Mouse (Mus musculus) midbrain, embryonic 13.5 days (tissue): ENCODE results near the gene Calhm3. TPM values are rescaled to one million over a fixed set of nuclear protein-coding genes. Genes with fewer than 3 reads are reported as not detected.
A peak's percentile ranks its signal among the peaks of the same experiment; 100 is the strongest.

Experiments used
- ATAC-seq: fragments of 200-750 bp; cut with Nextera tagmentation; 2 replicates; pipeline ENCODE4 v1.8.0; 2017; ENCODE audit warnings: mild to moderate bottlenecking, moderate TSS enrichment, moderate library complexity
- H3K27ac ChIP-seq: fragments of 300-500 bp; sonication (generic); 2 replicates; pipeline ENCODE4 v1.5.1; 2015; ENCODE audit warnings: inconsistent platforms, mild to moderate bottlenecking, moderate library complexity
- H3K27me3 ChIP-seq: fragments of 300-500 bp; sonication (generic); 2 replicates; pipeline ENCODE4 v1.6.1; 2015; ENCODE audit warnings: mild to moderate bottlenecking, inconsistent platforms
- H3K36me3 ChIP-seq: fragments of 300-500 bp; sonication (generic); 2 replicates; pipeline ENCODE4 v1.6.1; 2015; ENCODE audit warnings: mild to moderate bottlenecking, inconsistent platforms
- H3K4me1 ChIP-seq: fragments of 300-500 bp; sonication (generic); replicated peaks from 2 replicates; pipeline ENCODE4 v1.6.1; 2015; ENCODE audit warnings: inconsistent platforms
- H3K4me2 ChIP-seq: fragments of 300-500 bp; sonication (generic); replicated peaks from 2 replicates; pipeline ENCODE4 v1.6.1; 2015; ENCODE audit warnings: moderate library complexity, mild to moderate bottlenecking, inconsistent platforms
- H3K4me3 ChIP-seq: fragments of 300-500 bp; sonication (generic); replicated peaks from 2 replicates; pipeline ENCODE4 v1.5.1; 2015; ENCODE audit warnings: mild to moderate bottlenecking, inconsistent platforms
- H3K9ac ChIP-seq: fragments of 300-500 bp; sonication (generic); replicated peaks from 2 replicates; pipeline ENCODE4 v1.6.1; 2015; ENCODE audit warnings: mild to moderate bottlenecking, inconsistent platforms
- H3K9me3 ChIP-seq: fragments of 300-500 bp; sonication (generic); 2 replicates; pipeline ENCODE4 v1.6.1; 2016; ENCODE audit warnings: mild to moderate bottlenecking, inconsistent platforms
- WGBS: fragments of 180-500 bp; shearing (Covaris S2); methylation state at CpG from one replicate; pipeline ENCODE4 v1.1.7; 2015; 5-methylcytosine and 5-hydroxymethylcytosine counted together
- polyA plus RNA-seq: library from polyadenylated mRNA; unstranded; fragments of >200 nt; fragmentation: Nextera tagmentation; extraction: Ambion mirVana; gene quantifications from 2 replicates; pipeline ENCODE4 v1.2.1, GENCODE M21; 2015

Gene Calhm3
- polyA plus RNA-seq, 1 experiment from 2014 or later = not detected

DNA sequence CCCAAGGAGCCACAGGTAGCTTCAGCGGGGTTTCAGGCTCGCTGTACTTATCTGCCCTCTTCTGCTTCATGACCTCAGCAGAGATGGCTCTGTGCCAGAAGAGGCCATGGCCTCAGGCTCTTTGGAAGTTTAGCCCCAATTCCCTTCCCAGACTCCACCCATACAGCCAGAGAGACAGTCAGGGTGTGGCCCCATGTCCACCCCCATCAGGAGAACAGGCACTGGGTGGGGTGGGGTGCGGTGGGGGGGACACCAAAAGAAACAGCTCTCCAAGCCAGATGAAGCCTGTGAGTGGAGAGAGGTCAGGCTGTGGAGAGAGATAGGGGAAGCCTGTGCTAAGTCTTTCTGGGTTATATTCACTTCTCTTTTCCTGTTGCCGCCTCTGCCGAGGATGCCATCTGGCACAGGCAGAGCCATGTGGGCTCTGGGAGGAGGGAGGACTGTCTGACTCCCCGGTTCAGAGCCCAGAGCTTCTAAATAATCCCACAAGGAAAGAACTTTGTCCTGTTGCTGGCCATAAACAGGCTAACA is 20.4 kb downstream of the Calhm3 start:
- 0 out of 2 replicates have a peak, but pooled peaks have one; percentile 24 for ATAC-seq
- Histone ChIP-seq H3K27ac (no peak overlapping the region), H3K36me3 (peaks cover 14% of the 10 kb centered on the region), H3K9me3 (no peaks in the 10 kb centered on the region), H3K9ac (no peak overlapping the region; the same call in 1 of the 2 replicates), H3K4me3 (no peak overlapping the region), H3K27me3 (peaks cover 10% of the 10 kb centered on the region), H3K4me2 (peak overlapping the region; percentile 50), H3K4me1 (peaks cover 19% of the 10 kb centered on the region)
- 52% methylated on average over 6 of the region's 6 CpGs for WGBS

DNA sequence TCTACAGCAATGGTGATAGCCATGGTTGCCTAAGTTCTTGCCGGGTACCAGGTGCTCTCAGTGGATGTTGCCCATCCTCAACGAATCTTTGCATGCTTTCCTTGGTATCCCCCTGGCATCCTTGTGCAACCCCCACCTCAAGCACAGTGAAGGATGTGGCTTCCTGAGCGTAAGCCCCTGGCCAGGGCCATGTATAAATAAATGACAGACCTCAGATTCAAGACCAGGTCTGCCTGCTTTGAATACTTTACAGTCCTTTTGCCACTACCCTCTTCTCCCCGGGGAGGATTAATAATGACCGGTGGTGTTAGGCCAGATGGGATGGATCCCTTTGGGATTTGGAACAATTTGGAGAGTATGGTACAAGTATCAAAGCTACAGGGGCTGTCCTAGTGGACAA is 21.4 kb downstream of the Calhm3 start:
- Histone ChIP-seq H3K27me3 (peaks cover 10% of the 10 kb centered on the region), H3K4me2 (no peak overlapping the region), H3K9ac (no peak overlapping the region), H3K27ac (no peak overlapping the region), H3K36me3 (peaks cover 23% of the 10 kb centered on the region), H3K4me1 (peaks cover 19% of the 10 kb centered on the region), H3K4me3 (no peak overlapping the region), H3K9me3 (no peaks in the 10 kb centered on the region)
- 86% methylated on average over 5 of the region's 5 CpGs for WGBS
- ATAC-seq = no peak

DNA sequence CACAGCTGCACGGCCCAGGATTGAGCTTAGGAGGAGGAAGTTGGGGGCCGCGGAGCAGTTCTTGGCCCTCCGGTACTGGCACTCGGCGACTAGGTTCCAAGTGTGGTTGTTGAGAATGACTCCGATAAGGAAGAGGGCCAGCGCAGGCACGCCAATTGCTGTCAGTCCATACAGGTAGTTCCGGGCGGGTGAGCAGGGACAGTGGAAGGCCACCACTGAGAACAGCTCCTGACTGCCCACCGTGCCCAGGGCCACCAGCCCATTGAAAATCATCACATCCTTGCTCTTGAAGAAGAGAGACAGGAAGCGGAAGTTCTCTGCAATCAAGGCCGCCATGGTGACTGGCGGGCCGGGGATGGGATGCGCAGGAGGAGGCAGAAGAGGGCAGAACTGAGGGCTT is 22.0 kb downstream of the Calhm3 start:
- H3K36me3 ChIP-seq = peaks cover 29% of the 10 kb centered on the region
- no peak overlapping the region for H3K9ac ChIP-seq
- H3K4me3 ChIP-seq = no peak overlapping the region
- no peak for ATAC-seq
- WGBS = 89% methylated on average over 17 of the region's 17 CpGs
- H3K4me2 ChIP-seq = no peak overlapping the region
- peaks cover 10% of the 10 kb centered on the region for H3K27me3 ChIP-seq
- peaks cover 19% of the 10 kb centered on the region for H3K4me1 ChIP-seq
- no peaks in the 10 kb centered on the region for H3K9me3 ChIP-seq
- no peak overlapping the region for H3K27ac ChIP-seq

DNA sequence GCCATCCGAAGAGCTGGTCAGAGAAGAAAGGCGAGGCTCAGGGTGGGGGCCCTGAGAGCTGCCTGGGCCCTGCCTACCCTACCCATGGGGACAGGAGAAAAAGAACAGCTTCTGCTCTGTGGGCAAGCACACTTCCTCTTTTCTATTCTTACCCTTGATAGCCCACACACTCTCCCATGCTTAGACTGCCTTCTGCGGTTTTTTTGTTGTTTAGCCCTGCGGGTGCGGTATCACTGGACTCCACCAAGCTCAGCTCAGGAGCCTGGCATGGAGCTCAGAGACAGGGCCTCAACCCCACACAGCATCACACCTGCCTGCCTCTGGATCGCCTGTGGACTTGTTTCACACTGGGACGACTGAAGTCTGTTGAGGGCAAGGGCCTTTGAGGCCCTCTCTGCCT is 24.4 kb downstream of the Calhm3 start:
- H3K9ac ChIP-seq = no peak overlapping the region
- H3K9me3 ChIP-seq = no peaks in the 10 kb centered on the region
- H3K4me1 ChIP-seq = peaks cover 17% of the 10 kb centered on the region
- peaks cover 53% of the 10 kb centered on the region for H3K36me3 ChIP-seq
- H3K4me2 ChIP-seq = no peak overlapping the region
- WGBS = 91% methylated on average over 7 of the region's 7 CpGs
- H3K27ac ChIP-seq = no peak overlapping the region
- peaks cover under 1% of the 10 kb centered on the region for H3K27me3 ChIP-seq
- no peak overlapping the region for H3K4me3 ChIP-seq
- ATAC-seq = no peak

DNA sequence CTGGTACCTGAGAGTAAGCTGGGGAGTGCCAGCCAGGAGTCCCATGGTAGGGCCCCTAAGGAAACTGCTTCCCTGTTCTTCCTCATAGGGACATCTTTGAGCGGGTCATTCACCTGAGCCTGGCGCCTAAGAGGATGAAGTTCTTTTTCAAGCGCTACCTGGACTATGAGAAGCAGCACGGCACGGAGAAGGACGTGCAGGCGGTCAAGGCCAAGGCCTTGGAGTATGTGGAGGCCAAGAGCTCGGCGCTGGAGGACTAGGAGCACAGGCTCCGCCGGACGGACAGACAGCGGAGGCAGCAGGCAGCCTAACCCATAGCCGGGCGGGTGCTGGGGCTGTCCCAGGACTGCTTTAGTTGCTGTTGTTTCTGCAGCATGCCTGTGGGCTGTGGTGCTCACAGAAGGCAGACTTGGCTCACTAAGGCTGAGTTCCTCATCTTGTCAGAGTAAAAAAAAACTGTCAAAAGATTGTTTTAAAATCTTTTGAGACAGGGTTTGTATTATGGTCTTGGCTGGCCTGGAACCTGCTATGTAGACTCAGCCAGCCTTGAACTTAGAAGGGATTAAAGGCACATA is 26.9 kb downstream of the Calhm3 start:
- Histone ChIP-seq H3K36me3 (peaks cover 79% of the 10 kb centered on the region), H3K4me3 (no peak overlapping the region), H3K4me2 (no peak overlapping the region), H3K9me3 (no peaks in the 10 kb centered on the region), H3K9ac (no peak overlapping the region), H3K27ac (no peak overlapping the region), H3K27me3 (no peaks in the 10 kb centered on the region), H3K4me1 (no peaks in the 10 kb centered on the region)
- 95% methylated on average over 15 of the region's 15 CpGs for WGBS
- no peak for ATAC-seq

DNA sequence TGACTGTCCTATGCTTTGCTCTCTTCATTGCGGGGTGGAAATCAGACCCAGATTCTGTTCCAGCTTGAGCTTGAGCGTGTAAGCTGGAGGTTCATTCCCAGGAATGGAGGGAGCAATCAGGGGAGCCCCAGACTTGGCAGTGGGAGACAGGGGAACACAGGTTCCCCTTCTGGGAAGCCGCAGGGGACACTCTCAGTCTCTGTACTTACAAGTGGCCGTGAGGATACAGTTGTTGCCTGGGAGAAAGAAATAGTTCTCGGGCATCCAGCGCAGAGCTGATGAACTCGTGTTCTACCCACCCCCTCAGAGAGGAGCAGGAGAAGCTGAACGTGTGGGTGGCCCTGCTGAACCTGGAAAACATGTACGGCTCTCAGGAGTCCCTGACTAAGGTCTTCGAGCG is 28.7 kb downstream of the Calhm3 start:
- Histone ChIP-seq H3K9ac (no peak overlapping the region), H3K4me3 (no peak overlapping the region), H3K27ac (no peak overlapping the region), H3K4me2 (no peak overlapping the region), H3K36me3 (peaks cover 97% of the 10 kb centered on the region), H3K4me1 (no peaks in the 10 kb centered on the region), H3K9me3 (no peaks in the 10 kb centered on the region), H3K27me3 (no peaks in the 10 kb centered on the region)
- WGBS = 91% methylated on average over 11 of the region's 11 CpGs
- ATAC-seq = no peak

DNA sequence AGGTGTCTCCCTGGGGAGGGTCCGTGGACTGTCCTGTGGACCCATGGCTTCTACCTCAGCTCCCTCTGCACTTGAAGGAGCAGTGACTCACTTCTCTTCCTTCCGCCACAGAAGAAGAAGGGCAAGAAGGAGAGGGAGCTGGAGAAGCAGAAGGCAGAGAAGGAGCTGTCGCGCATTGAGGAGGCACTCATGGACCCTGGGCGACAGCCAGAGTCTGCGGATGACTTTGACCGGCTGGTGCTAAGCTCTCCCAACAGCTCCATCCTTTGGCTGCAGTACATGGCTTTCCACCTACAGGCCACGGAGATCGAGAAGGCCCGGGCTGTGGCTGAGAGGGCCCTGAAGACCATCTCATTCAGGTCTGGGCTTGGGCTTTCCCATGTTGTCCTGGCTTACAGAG is 29.4 kb downstream of the Calhm3 start:
- no peaks in the 10 kb centered on the region for H3K27me3 ChIP-seq
- no peak overlapping the region for H3K4me3 ChIP-seq
- H3K4me2 ChIP-seq = no peak overlapping the region
- H3K27ac ChIP-seq = no peak overlapping the region
- ATAC-seq = no peak
- H3K9me3 ChIP-seq = no peaks in the 10 kb centered on the region
- H3K9ac ChIP-seq = no peak overlapping the region
- WGBS = 97% methylated on average over 10 of the region's 10 CpGs
- peaks cover 95% of the 10 kb centered on the region for H3K36me3 ChIP-seq
- H3K4me1 ChIP-seq = no peaks in the 10 kb centered on the region

DNA sequence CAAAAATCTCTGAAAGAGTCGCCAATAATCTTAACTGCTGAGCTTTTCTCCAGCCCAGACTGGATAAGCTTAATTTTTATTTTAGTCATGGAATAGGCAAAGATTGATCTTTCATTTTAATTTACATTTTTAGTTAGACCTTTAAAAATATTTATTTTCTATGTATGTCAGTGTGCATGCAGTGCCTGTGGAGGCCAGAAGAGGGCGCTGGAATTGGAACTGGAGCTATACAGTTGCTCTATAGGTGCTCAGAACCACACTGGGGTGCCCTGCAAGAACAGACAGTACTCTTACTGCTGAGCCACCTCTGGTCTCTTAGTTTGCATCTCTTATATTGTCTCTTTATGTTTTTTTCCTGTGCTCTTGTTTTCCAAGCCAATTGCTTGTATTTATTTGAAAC is 34.8 kb downstream of the Calhm3 start:
- Histone ChIP-seq H3K9ac (no peak overlapping the region), H3K9me3 (no peaks in the 10 kb centered on the region), H3K36me3 (peaks cover 78% of the 10 kb centered on the region), H3K27me3 (no peaks in the 10 kb centered on the region), H3K4me1 (no peaks in the 10 kb centered on the region), H3K4me2 (no peak overlapping the region), H3K4me3 (no peak overlapping the region), H3K27ac (no peak overlapping the region)
- ATAC-seq = no peak
- WGBS = 24% methylated on average over 2 of the region's 2 CpGs

DNA sequence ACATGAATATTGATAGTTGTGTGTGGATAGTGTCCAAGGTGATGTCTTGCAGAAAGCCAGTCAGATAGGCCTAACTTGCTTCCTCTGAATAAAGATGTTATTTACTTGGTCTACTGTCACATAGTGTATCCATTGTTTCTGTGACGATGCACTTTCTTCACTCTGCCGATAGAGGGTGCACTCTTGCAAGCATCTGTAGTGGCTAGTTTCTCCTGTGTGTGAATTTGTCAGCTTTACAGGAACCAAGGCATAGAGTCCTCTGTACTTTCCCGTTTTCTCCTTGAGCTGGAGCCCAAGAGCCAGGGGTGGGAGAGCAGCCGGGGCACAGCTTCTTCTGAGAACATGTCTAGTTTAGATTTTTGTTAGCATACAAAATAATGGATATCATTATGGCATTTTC is 36.5 kb downstream of the Calhm3 start:
- H3K9me3 ChIP-seq = no peaks in the 10 kb centered on the region
- H3K36me3 ChIP-seq = peaks cover 78% of the 10 kb centered on the region
- no peaks in the 10 kb centered on the region for H3K27me3 ChIP-seq
- WGBS = 45% methylated on average over 4 of the region's 4 CpGs
- H3K4me3 ChIP-seq = no peak overlapping the region
- H3K4me1 ChIP-seq = no peaks in the 10 kb centered on the region
- no peak overlapping the region for H3K27ac ChIP-seq
- no peak for ATAC-seq
- H3K4me2 ChIP-seq = no peak overlapping the region
- H3K9ac ChIP-seq = no peak overlapping the region

DNA sequence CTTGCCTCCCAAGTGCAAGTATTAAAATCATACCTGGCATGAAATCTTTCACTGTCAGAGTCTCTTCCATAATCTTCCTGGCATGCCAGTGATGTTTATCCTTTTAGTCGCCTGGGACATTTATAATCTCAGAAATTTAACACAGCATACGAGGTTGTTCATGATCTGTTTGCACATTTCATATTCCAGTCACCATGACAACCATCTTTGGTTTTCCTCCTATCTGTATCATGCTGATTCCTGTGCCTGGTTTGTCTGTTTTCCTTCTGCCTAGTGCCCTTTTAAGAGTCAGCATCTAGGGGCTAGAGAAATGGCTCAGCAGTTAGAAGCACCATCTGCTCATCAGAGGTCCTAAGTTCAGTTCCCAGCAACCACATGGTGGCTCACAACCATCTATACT is 38.9 kb downstream of the Calhm3 start:
- H3K36me3 ChIP-seq = peaks cover 76% of the 10 kb centered on the region
- no peaks in the 10 kb centered on the region for H3K9me3 ChIP-seq
- no peak overlapping the region for H3K9ac ChIP-seq
- H3K27me3 ChIP-seq = no peaks in the 10 kb centered on the region
- 85% methylated on average over 2 of the region's 2 CpGs for WGBS
- H3K4me3 ChIP-seq = no peak overlapping the region
- no peak overlapping the region for H3K27ac ChIP-seq
- ATAC-seq = no peak
- no peak overlapping the region for H3K4me2 ChIP-seq
- no peaks in the 10 kb centered on the region for H3K4me1 ChIP-seq

DNA sequence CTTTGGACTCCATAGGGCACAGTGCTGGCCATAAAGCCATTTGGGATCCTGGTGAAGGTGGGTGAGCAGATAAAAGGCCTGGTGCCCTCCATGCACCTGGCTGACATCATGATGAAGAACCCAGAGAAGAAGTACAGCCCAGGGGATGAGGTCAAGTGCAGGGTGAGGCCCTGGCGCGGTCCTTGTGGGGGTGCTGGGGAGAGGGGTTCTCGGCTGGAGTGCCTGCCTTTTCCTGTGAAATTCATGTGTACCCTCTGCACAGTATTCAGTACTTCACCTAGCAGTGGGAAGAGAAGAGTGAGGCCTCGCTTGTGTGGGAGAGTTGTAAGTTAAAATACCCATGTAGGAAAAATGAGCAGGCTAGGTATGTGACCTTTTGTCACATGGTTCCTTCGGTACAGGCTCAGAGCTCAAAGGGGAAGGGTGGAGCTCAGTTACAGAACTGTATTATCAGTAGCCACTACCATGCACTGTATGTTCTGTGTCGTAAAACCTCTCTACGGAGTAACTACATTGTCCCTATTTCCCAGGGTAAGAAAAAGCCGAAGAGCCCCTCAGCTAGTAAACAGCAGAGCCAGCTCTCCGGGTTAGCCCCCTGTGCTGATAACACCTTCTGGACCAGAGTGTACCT is 52.8 kb downstream of the Calhm3 start:
- H3K36me3 ChIP-seq = peaks cover 100% of the 10 kb centered on the region
- H3K27me3 ChIP-seq = no peaks in the 10 kb centered on the region
- H3K9ac ChIP-seq = no peak overlapping the region
- H3K9me3 ChIP-seq = no peaks in the 10 kb centered on the region
- WGBS = 96% methylated on average over 9 of the region's 9 CpGs
- no peak for ATAC-seq
- H3K4me1 ChIP-seq = no peaks in the 10 kb centered on the region
- H3K27ac ChIP-seq = no peak overlapping the region
- no peak overlapping the region for H3K4me3 ChIP-seq
- H3K4me2 ChIP-seq = no peak overlapping the region
